Mouse (Mus musculus) CD4-positive, CD25-positive, alpha-beta regulatory T cell, adult 4 months (primary cell): ENCODE data around the gene Gm20388. TPM values are rescaled to one million over a fixed set of nuclear protein-coding genes. Genes with fewer than 3 reads are reported as not detected.
"Not testable (repeated sequence)": the region's sequence is repeated elsewhere in the genome, so short reads cannot be mapped to it uniquely, and the experiment has no call there.

ENCODE experiments used
- ATAC-seq: one replicate; pipeline ENCODE4 v1.8.0; 2017
- polyA plus RNA-seq, 2 experiments: library from polyadenylated mRNA; unstranded; fragments of 100-300 nt; shearing (Covaris generic); gene quantifications; one replicate each; pipeline ENCODE4 v1.2.1; 2017

Gene Gm20388
- polyA plus RNA-seq, 2 experiments from 2014 or later = 10.7 to 12.8 TPM

- no peak for ATAC-seq
Observed at GRCm38 (mm10) chr8:120763267-120763666, 852.6 kb downstream of the Gm20388 start.

DNA sequence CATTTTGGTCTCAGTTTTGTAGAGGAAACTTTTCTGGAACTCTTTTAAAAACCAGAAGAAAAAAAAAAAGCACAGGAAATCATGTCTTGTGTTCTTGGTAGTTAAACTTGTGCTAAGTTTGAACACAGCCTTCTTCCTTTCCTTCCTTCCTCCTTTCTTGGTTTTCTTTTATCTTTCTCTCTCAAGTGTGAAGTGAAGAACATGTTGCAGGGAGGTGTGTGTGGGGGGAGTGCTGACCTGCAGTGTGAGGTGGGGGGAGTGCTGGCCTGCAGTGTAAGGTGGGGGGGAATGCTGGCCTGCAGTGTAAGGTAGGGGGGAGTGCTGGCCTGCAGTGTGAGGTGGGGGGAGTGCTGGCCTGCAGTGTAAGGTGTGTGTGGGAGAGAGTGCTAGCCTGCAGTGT lies 854.0 kb downstream of the Gm20388 start:
- ATAC-seq = no peak

DNA sequence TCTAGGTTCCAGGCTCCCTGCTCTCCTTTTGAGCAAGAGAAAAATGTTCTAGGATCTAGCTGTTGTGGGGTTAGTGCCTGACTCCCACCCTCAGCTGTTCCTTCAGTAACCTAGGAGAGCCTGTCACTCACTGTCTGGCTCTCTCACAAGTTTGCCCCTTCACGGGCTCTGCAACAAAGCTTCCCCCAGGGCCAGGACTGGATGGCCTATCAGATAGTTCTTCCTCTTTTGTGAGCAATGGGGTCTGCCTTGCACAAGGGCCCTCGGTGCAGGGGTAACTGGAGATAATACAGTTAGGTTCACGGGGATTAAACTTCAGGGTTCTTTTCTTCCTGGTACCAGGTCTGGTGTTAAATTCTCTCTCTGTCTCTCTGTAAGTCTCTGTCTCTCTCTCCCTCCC lies 856.0 kb downstream of the Gm20388 start:
- no peak for ATAC-seq

DNA sequence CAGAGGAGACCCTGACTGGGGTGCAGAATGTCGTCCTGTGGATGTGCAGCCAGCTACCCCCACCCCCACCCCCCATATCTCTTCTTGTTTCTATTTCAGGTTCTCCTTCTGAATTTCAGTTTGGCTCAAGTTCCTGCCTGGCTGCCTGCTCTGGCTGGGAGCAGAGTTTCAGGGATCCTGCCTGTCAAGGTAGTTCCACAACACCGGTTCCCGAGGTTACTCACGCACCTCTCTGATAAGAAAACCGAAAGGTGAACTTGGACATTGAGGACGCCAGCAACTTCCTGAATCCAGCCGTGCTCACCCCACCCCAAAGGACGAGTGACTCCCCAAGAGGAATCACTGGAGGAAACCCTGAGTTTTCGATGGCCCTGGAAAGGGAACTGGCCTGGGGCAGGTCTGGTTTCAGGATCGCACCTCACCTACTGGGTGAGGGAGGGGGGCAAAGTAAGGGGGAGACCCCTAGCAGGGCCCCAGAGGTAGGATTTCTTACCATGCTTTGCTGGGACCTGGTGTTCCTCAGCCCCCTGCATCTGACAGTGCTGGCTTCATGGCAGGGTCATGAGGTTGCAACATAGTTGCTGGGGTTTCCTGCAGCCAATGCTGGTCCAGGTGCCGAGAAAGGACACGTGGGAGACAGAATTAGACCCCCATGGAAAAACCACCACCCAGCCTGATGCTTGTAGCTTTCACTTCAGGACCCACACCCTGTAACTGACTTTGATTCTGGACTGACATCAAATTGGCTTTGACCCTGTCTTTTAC lies 858.0 kb downstream of the Gm20388 start:
- no peak for ATAC-seq

DNA sequence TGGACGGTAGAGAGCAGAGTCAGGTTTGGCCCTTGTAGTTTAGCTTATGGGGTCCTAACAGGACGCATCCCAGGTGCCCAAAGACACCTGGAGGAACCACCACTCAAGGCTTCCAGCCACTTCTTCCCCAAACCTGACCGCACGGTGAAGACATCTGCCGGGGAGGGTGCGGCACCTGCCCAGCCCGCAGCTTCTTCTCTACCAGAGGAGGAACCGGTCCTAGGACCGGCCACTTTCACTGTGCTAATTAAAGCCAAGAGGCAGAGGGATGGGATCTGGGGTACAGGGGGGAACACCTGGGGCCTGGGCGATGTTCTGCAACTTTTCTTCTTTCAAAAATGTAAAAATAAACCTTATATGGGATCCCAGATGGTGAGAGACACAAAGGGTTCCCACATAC lies 866.5 kb downstream of the Gm20388 start:
- ATAC-seq = no peak

GRCm38 (mm10) chr8:120777732-120778131 lies 867.1 kb downstream of the Gm20388 start:
- no peak for ATAC-seq

- no peak for ATAC-seq
Observed at GRCm38 (mm10) chr8:120779106-120779505, 868.5 kb downstream of the Gm20388 start.

DNA sequence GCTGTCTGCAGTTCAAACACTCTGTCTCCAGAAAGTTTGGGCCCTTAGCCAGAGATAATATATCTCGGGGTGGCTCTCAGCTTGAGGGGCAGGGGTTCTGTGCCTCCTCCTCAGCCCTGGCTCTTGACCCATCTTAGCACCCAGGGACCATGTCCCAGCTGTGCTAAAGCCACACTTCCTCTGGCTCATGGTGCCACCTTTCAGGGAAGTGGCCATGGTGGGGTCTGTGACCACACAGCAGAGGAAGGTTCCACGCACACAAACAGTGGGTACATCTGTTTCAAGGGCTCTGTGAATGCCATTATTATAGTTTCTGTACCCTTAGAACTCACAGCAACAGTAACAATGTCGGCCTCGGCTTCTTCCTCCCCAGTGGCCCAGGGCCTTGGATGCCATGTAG lies 873.1 kb downstream of the Gm20388 start:
- no peak for ATAC-seq

GRCm38 (mm10) chr8:120786753-120787152 lies 876.1 kb downstream of the Gm20388 start:
- ATAC-seq = no peak

GRCm38 (mm10) chr8:120787631-120788030 lies 877.0 kb downstream of the Gm20388 start:
- ATAC-seq = no peak

- no peak for ATAC-seq
Observed at GRCm38 (mm10) chr8:120792710-120793109, 882.1 kb downstream of the Gm20388 start.

GRCm38 (mm10) chr8:120795944-120796635 lies 885.4 kb downstream of the Gm20388 start:
- ATAC-seq = peak; percentile 80

GRCm38 (mm10) chr8:120797019-120797727 lies 886.5 kb downstream of the Gm20388 start:
- no peak for ATAC-seq

DNA sequence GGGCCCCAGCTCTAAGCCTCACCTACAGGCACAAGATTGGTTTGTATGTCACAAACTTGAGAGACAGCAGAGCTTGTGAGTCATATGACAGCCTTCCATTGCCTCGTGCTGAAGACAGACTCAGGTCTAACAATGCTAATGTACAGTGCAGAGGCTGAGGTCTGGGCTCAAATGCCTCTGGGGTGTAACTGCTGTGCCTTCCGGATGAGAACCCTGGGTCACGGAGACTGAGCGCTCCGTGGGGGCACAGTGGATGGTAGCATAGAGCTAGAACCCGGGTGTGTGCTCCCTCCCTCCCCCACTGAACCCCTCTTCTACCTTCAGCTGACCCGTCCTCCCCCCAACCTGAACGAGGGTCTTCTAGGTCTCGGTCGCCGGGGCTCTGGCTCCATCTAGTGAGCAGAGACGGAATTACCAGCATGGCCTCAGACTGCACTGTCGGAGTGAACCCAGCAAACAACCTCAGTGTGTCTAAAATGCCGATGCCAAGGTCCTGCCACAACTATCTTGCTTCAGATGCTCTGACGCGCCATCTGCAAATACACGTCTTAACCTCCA lies 889.7 kb downstream of the Gm20388 start:
- no peak for ATAC-seq

GRCm38 (mm10) chr8:120803661-120804375 lies 893.2 kb downstream of the Gm20388 start:
- not testable (repeated sequence) for ATAC-seq

DNA sequence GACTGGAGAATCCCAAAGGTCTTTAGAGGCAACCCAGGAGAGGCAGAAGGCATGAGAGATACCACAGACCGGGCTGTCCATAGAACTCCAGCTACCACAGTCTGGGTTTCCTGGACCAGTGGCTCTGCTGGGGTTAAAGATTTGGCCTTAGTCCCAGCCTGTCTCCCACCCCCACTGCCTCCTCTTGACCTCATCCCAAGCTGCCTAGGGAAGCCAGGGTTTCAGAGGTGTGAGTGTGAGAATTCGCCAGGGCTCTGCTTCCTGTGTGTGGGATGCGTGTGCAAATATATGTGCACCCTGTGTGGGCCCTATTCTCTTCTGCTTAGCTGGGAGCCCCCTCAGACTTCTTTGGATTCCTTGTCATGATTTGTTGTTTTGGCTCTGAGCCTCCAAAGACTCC lies 894.1 kb downstream of the Gm20388 start:
- no peak for ATAC-seq

- ATAC-seq = no peak
Observed at GRCm38 (mm10) chr8:120806780-120807264, 896.2 kb downstream of the Gm20388 start.

GRCm38 (mm10) chr8:120807719-120808118 lies 897.1 kb downstream of the Gm20388 start:
- no peak for ATAC-seq

DNA sequence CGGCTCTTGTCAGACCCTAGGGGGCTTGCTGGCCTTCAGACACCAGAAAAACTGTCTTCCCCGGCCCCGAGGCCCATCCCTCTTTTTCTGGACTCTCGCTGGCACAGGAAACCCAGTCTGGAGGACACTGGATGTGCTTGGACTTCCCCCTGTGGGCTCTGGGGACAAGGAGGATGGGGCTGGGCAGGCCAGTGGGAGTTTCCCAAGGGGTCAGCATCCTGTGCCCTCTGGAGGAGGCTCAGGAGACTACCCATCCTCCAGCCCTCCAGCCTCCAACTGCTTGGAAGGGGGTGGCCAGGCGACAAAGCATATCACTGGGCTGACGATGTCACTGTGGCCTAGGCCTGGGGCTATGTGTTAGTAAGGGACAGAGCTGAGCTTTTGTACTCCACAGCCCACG lies 898.4 kb downstream of the Gm20388 start:
- ATAC-seq = no peak

- ATAC-seq = no peak
Observed at GRCm38 (mm10) chr8:120811953-120812352, 901.3 kb downstream of the Gm20388 start.

- ATAC-seq = no peak
Observed at GRCm38 (mm10) chr8:120813028-120813427, 902.4 kb downstream of the Gm20388 start.

GRCm38 (mm10) chr8:120813839-120814238 lies 903.2 kb downstream of the Gm20388 start:
- no peak for ATAC-seq
